ENCODE assay signal across 11 mouse cellular contexts in the genomic region with DNA sequence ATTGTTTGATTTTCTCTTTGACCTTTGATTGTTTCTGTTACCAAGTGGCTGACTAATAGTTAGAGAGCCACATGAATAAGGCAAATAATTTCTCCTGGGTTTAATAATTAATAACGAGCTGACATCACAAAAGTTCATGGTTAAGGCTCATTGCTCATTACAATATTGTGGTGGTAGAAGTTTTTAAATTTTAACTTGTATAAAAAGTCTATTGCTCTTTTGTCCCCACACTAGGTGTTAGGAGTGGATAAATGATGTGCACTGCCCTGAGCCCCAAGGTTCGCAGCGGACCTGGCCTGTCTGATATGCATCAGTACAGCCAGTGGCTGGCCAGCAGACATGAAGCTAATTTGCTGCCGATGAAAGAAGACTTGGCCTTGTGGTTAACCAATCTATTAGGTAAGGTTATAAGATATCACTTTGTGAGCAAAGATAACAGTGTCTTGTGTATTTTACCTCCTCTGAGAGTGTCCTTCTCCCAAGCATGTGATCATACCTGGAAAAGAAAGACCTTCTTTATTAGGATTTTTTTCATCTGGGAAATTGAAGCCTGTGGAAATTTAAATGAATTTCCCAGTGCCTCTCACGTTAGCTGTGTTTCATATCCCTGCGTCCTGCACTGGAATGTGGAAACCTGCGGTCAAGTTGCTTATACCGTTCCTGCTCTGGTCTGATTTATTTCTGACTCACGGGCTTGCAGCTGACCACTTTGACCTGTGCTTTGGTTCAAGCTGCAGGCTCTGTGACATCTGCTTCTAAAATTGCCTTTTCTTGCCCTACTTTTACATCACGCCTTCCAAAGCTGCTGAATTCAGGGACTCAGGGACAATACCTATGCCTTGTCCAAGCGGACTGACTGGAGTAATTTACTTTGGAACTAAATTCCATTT. TPM values are rescaled to one million over a fixed set of nuclear protein-coding genes. Genes with fewer than 3 reads are reported as not detected.
DNase-seq lines count a peak whose midpoint lies in the region; ATAC-seq and TF ChIP-seq lines count a peak whose summit lies in the region.
"Had no signal": no experiment of that assay in that cellular context is flagged by ENCODE, and none has a peak within 500 bp of the region (broad histone marks: within the 10 kb centered on the region; RNA-seq: fewer than 3 reads in every experiment).

No protein-coding gene starts in this region.

- H3K4me3 ChIP-seq in limb, embryonic 11.5 days (ENCODE audit: low read depth, low read length): no peak overlapping the region
- no peak overlapping the region for H3K4me3 ChIP-seq in hindbrain, postnatal 0 days (ENCODE audit: low read length)
- H3K4me3 ChIP-seq in hindbrain, embryonic 13.5 days: no peak overlapping the region
- no peak overlapping the region for H3K4me3 ChIP-seq in hindbrain, embryonic 14.5 days (replicated peaks; ENCODE audit: low read length)
- H3K4me3 ChIP-seq: forebrain, embryonic 10.5 days; liver, embryonic 13.5 days had no signal

- no peaks in the 10 kb centered on the region for H3K36me3 ChIP-seq in limb, embryonic 11.5 days (ENCODE audit: control insufficient read depth, insufficient read depth, low read length)
- H3K36me3 ChIP-seq in hindbrain, postnatal 0 days (ENCODE audit: insufficient read depth, low read length): no peaks in the 10 kb centered on the region
- no peaks in the 10 kb centered on the region for H3K36me3 ChIP-seq in hindbrain, embryonic 13.5 days
- H3K36me3 ChIP-seq in hindbrain, embryonic 14.5 days (replicated peaks; ENCODE audit: control insufficient read depth, insufficient read depth): no peaks in the 10 kb centered on the region
- H3K36me3 ChIP-seq: forebrain, embryonic 10.5 days; liver, embryonic 13.5 days had no signal

- no peak for TF ChIP-seq CTCF in Patski (IDR thresholded peaks at IDR 0.05)
- TF ChIP-seq CTCF in hindbrain, postnatal 0 days (IDR thresholded peaks at IDR 0.05; ENCODE audit: low read depth): no peak

- in situ Hi-C loops in Patski (cut with MboI; ENCODE audit: low pct_unique_long_range_greater_than_20kb): no loop called here

- CTCF ChIA-PET in Patski (lab: Charles Lee): no interaction called here

- POLR2A ChIA-PET in Patski (lab: Charles Lee): interaction anchor here (0.7 kb wide), 1 partner anchor 31 kb away, joined by 3 read pairs; no protein-coding TSS in a partner anchor

- 53% methylated on average over 11 of the region's 11 CpGs for WGBS in limb, embryonic 11.5 days
- WGBS in hindbrain, postnatal 0 days: 85% methylated on average over 11 of the region's 11 CpGs
- WGBS in hindbrain, embryonic 13.5 days: 80% methylated on average over 11 of the region's 11 CpGs
- WGBS in hindbrain, embryonic 14.5 days: 79% methylated on average over 11 of the region's 11 CpGs

- H3K4me1 ChIP-seq in limb, embryonic 11.5 days (ENCODE audit: control insufficient read depth, insufficient read depth, low read length): no peaks in the 10 kb centered on the region
- no peaks in the 10 kb centered on the region for H3K4me1 ChIP-seq in hindbrain, postnatal 0 days (ENCODE audit: insufficient read depth, low read length)
- no peaks in the 10 kb centered on the region for H3K4me1 ChIP-seq in hindbrain, embryonic 13.5 days (replicated peaks)
- no peaks in the 10 kb centered on the region for H3K4me1 ChIP-seq in hindbrain, embryonic 14.5 days (replicated peaks; ENCODE audit: control insufficient read depth, insufficient read depth, low read length)
- H3K4me1 ChIP-seq: forebrain, embryonic 10.5 days; liver, embryonic 13.5 days had no signal

- H3K27me3 ChIP-seq in Patski: no peaks in the 10 kb centered on the region
- H3K27me3 ChIP-seq in limb, embryonic 11.5 days (ENCODE audit: control insufficient read depth, insufficient read depth, low read length): no peaks in the 10 kb centered on the region
- no peaks in the 10 kb centered on the region for H3K27me3 ChIP-seq in hindbrain, postnatal 0 days (ENCODE audit: insufficient read depth, low read length)
- no peaks in the 10 kb centered on the region for H3K27me3 ChIP-seq in hindbrain, embryonic 13.5 days
- H3K27me3 ChIP-seq in hindbrain, embryonic 14.5 days (ENCODE audit: control insufficient read depth, insufficient read depth, low read length): no peaks in the 10 kb centered on the region
- H3K27me3 ChIP-seq: liver, embryonic 13.5 days had no signal

- DNase-seq in 416B (ENCODE audit: low read depth) (peak; percentile 73), Patski (ENCODE audit: low read depth, low spot score) (peak; percentile 57)
- DNase-seq in kidney, adult 8-10 months: peak; percentile 80 to 82
- DNase-seq in limb, embryonic 11.5 days (ENCODE audit: low spot score): peak; percentile 39
- no peak for DNase-seq in hindbrain, postnatal 0 days (ENCODE audit: low spot score)
- DNase-seq in layer of hippocampus, adult 9-10 months (ENCODE audit: low spot score): no peak
- DNase-seq in hindbrain, embryonic 14.5 days (ENCODE audit: low spot score): no peak
- DNase-seq: heart, postnatal 36 days; liver, embryonic 13.5 days had no signal

- peak; percentile 91 for ATAC-seq in Patski
- peak; percentile 68; the same call in 1 of the 2 replicates for ATAC-seq in limb, embryonic 11.5 days (ENCODE audit: insufficient number of reproducible peaks, low FRiP score, low TSS enrichment, low read depth)
- ATAC-seq in hindbrain, postnatal 0 days: no peak
- ATAC-seq in hindbrain, embryonic 13.5 days (ENCODE audit: low FRiP score): no peak
- no peak for ATAC-seq in hindbrain, embryonic 14.5 days (ENCODE audit: low FRiP score)

- no peak overlapping the region; the same call in 1 of the 2 replicates for H3K27ac ChIP-seq in limb, embryonic 11.5 days (replicated peaks; ENCODE audit: low read depth, low read length)
- no peak overlapping the region for H3K27ac ChIP-seq in hindbrain, postnatal 0 days
- H3K27ac ChIP-seq in hindbrain, embryonic 13.5 days: no peak overlapping the region
- H3K27ac ChIP-seq in hindbrain, embryonic 14.5 days: no peak overlapping the region
- H3K27ac ChIP-seq: forebrain, embryonic 10.5 days; liver, embryonic 13.5 days had no signal

- H3K9me3 ChIP-seq in limb, embryonic 11.5 days (ENCODE audit: control insufficient read depth, low read length): no peaks in the 10 kb centered on the region
- no peaks in the 10 kb centered on the region for H3K9me3 ChIP-seq in hindbrain, postnatal 0 days (ENCODE audit: low read length)
- no peaks in the 10 kb centered on the region for H3K9me3 ChIP-seq in hindbrain, embryonic 13.5 days
- H3K9me3 ChIP-seq in hindbrain, embryonic 14.5 days (ENCODE audit: control insufficient read depth, low read length): no peaks in the 10 kb centered on the region
- H3K9me3 ChIP-seq: forebrain, embryonic 10.5 days; liver, embryonic 13.5 days had no signal

- no peak overlapping the region for H3K4me2 ChIP-seq in limb, embryonic 11.5 days (ENCODE audit: low read depth, severe bottlenecking)
- no peak overlapping the region for H3K4me2 ChIP-seq in hindbrain, postnatal 0 days (ENCODE audit: low read depth, low read length)
- no peak overlapping the region for H3K4me2 ChIP-seq in hindbrain, embryonic 13.5 days
- no peak overlapping the region for H3K4me2 ChIP-seq in hindbrain, embryonic 14.5 days (replicated peaks)
- H3K4me2 ChIP-seq: liver, embryonic 13.5 days had no signal

- no peak overlapping the region for H3K9ac ChIP-seq in limb, embryonic 11.5 days (ENCODE audit: low read length)
- no peak overlapping the region for H3K9ac ChIP-seq in hindbrain, postnatal 0 days (replicated peaks; ENCODE audit: low read length)
- no peak overlapping the region for H3K9ac ChIP-seq in hindbrain, embryonic 13.5 days
- no peak overlapping the region for H3K9ac ChIP-seq in hindbrain, embryonic 14.5 days
- H3K9ac ChIP-seq: liver, embryonic 13.5 days had no signal

RNA-seq across cellular contexts. Expression of gene Fancf, which starts 25.9 kb away (rescaled TPM):
- polyA plus RNA-seq in Patski (2021): 2.7 TPM
- polyA plus RNA-seq in limb, embryonic 11.5 days (2014; fragmentation: Nextera tagmentation; extraction: Ambion mirVana): 20.1 and 21.1 TPM in 2 replicates
- 12.8 and 22.6 TPM in 2 replicates for total RNA-seq in hindbrain, postnatal 0 days (2014; rRNA removed)
- polyA plus RNA-seq in hindbrain, postnatal 0 days (2015; fragmentation: Nextera tagmentation; extraction: Ambion mirVana): 7.1 and 7.9 TPM in 2 replicates
- 6.4 and 7.5 TPM in 2 replicates for polyA plus RNA-seq in hindbrain, embryonic 13.5 days (2015; fragmentation: Nextera tagmentation; extraction: Ambion mirVana)
- 11.1 and 11.7 TPM in 2 replicates for polyA plus RNA-seq in hindbrain, embryonic 14.5 days (2014; fragmentation: Nextera tagmentation; extraction: Ambion mirVana)

RNA-seq across cellular contexts. Expression of gene Gas2, which starts 26.1 kb away (rescaled TPM):
- polyA plus RNA-seq in Patski (2021): 2.8 TPM
- 106 and 109 TPM in 2 replicates for polyA plus RNA-seq in limb, embryonic 11.5 days (2014; fragmentation: Nextera tagmentation; extraction: Ambion mirVana)
- 11.9 and 27.4 TPM in 2 replicates for total RNA-seq in hindbrain, postnatal 0 days (2014; rRNA removed)
- 13.4 and 13.9 TPM in 2 replicates for polyA plus RNA-seq in hindbrain, postnatal 0 days (2015; fragmentation: Nextera tagmentation; extraction: Ambion mirVana)
- polyA plus RNA-seq in hindbrain, embryonic 13.5 days (2015; fragmentation: Nextera tagmentation; extraction: Ambion mirVana): 13.0 and 16.6 TPM in 2 replicates
- polyA plus RNA-seq in hindbrain, embryonic 14.5 days (2014; fragmentation: Nextera tagmentation; extraction: Ambion mirVana): 14.3 and 14.4 TPM in 2 replicates

Comparison
In these comparisons a context has a peak if more than half of its experiments do, and no peak if none do; other contexts are left out.
1. DNase-seq: peak in 416B (single experiment), Patski (single experiment), kidney, adult 8-10 months (2 of 2) and limb, embryonic 11.5 days (single experiment); none in hindbrain, postnatal 0 days (single experiment), layer of hippocampus, adult 9-10 months (single experiment) and hindbrain, embryonic 14.5 days (single experiment).
2. ATAC-seq: peak in Patski (single experiment) and limb, embryonic 11.5 days (single experiment); none in hindbrain, postnatal 0 days (single experiment), hindbrain, embryonic 13.5 days (single experiment) and hindbrain, embryonic 14.5 days (single experiment).